24 mouse cellular contexts compared by ENCODE assay signal in genomic region chr19:21433348-21433747, GRCm38 (mm10). TPM values are rescaled to one million over a fixed set of nuclear protein-coding genes. Genes with fewer than 3 reads are reported as not detected.
DNase-seq lines count a peak whose midpoint lies in the region; ATAC-seq lines count a peak whose summit lies in the region.
"Had no signal": no experiment of that assay in that cellular context is flagged by ENCODE, and none has a peak within 500 bp of the region (broad histone marks: within the 10 kb centered on the region; RNA-seq: fewer than 3 reads in every experiment).

No protein-coding gene starts in this region.

- H3K4me2 ChIP-seq in heart, embryonic 11.5 days = no peak overlapping the region
- no peak overlapping the region for H3K4me2 ChIP-seq in intestine, embryonic 16.5 days (ENCODE audit: low read depth, low read length)
- H3K4me2 ChIP-seq: embryonic facial prominence, embryonic 12.5 days; forebrain, embryonic 13.5 days; forebrain, embryonic 15.5 days had no signal

- no peaks in the 10 kb centered on the region for H3K9me3 ChIP-seq in heart, embryonic 11.5 days (replicated peaks; ENCODE audit: control insufficient read depth, low read length)
- no peaks in the 10 kb centered on the region for H3K9me3 ChIP-seq in intestine, embryonic 16.5 days (ENCODE audit: control insufficient read depth, low read length)
- H3K9me3 ChIP-seq: embryonic facial prominence, embryonic 10.5 days; embryonic facial prominence, embryonic 12.5 days; forebrain, embryonic 13.5 days; forebrain, embryonic 15.5 days; G1E had no signal

- no peak overlapping the region for H3K27ac ChIP-seq in heart, embryonic 11.5 days (ENCODE audit: low read depth, low read length)
- no peak overlapping the region for H3K27ac ChIP-seq in intestine, embryonic 16.5 days (ENCODE audit: low read length)
- H3K27ac ChIP-seq: embryonic facial prominence, embryonic 10.5 days; embryonic facial prominence, embryonic 12.5 days; forebrain, embryonic 13.5 days; forebrain, embryonic 15.5 days had no signal

- 78% methylated on average over 4 of the region's 4 CpGs for WGBS in heart, embryonic 11.5 days (ENCODE audit: insufficient replicate concordance)
- 56% methylated on average over 4 of the region's 4 CpGs for WGBS in intestine, embryonic 16.5 days
- 45% methylated on average over 4 of the region's 4 CpGs for WGBS in large intestine, adult 2 months

- H3K9ac ChIP-seq in heart, embryonic 11.5 days (ENCODE audit: low read depth, low read length) = no peak overlapping the region
- no peak overlapping the region for H3K9ac ChIP-seq in intestine, embryonic 16.5 days (ENCODE audit: low read depth, low read length)
- H3K9ac ChIP-seq: embryonic facial prominence, embryonic 12.5 days; forebrain, embryonic 13.5 days; forebrain, embryonic 15.5 days; forebrain, postnatal 0 days had no signal

- no peaks in the 10 kb centered on the region for H3K36me3 ChIP-seq in heart, embryonic 11.5 days (ENCODE audit: control insufficient read depth, insufficient read depth, low read length)
- H3K36me3 ChIP-seq in intestine, embryonic 16.5 days (ENCODE audit: control insufficient read depth, insufficient read depth, low read length) = no peaks in the 10 kb centered on the region
- H3K36me3 ChIP-seq: embryonic facial prominence, embryonic 10.5 days; embryonic facial prominence, embryonic 12.5 days; forebrain, embryonic 15.5 days had no signal

- no peak for ATAC-seq in heart, embryonic 11.5 days (replicated peaks; ENCODE audit: insufficient number of reproducible peaks, low FRiP score, low TSS enrichment)
- ATAC-seq in intestine, embryonic 16.5 days = peak; percentile 84
- ATAC-seq: CD4-positive, CD25-positive, alpha-beta regulatory T cell, adult 4 months; forebrain, embryonic 13.5 days; forebrain, embryonic 15.5 days; forebrain, postnatal 0 days had no signal

- H3K4me1 ChIP-seq in heart, embryonic 11.5 days (ENCODE audit: control insufficient read depth, insufficient read depth, low read length) = no peaks in the 10 kb centered on the region
- no peaks in the 10 kb centered on the region for H3K4me1 ChIP-seq in intestine, embryonic 16.5 days (ENCODE audit: control insufficient read depth, insufficient read depth, low read length)
- H3K4me1 ChIP-seq: embryonic facial prominence, embryonic 10.5 days; embryonic facial prominence, embryonic 12.5 days; forebrain, embryonic 13.5 days; forebrain, embryonic 15.5 days had no signal

- H3K27me3 ChIP-seq in heart, embryonic 11.5 days (ENCODE audit: control insufficient read depth, insufficient read depth, low read length) = no peaks in the 10 kb centered on the region
- H3K27me3 ChIP-seq in intestine, embryonic 16.5 days (replicated peaks; ENCODE audit: control insufficient read depth, insufficient read depth, low read length) = no peaks in the 10 kb centered on the region
- H3K27me3 ChIP-seq: CH12.LX; embryonic facial prominence, embryonic 12.5 days; forebrain, embryonic 13.5 days; forebrain, embryonic 15.5 days had no signal

- H3K4me3 ChIP-seq in heart, embryonic 11.5 days (ENCODE audit: low read depth, low read length) = no peak overlapping the region
- no peak overlapping the region for H3K4me3 ChIP-seq in intestine, embryonic 16.5 days (ENCODE audit: low read length)
- H3K4me3 ChIP-seq: embryonic facial prominence, embryonic 10.5 days; embryonic facial prominence, embryonic 12.5 days; forebrain, embryonic 13.5 days; forebrain, embryonic 15.5 days had no signal

- peak; percentile 69 for DNase-seq in heart, adult 11 months
- DNase-seq in large intestine, adult 2 months (ENCODE audit: low read depth, low spot score) = peak; percentile 11
- DNase-seq in lung, postnatal 36 days = no peak
- DNase-seq in c-Kit-positive CD71-positive TER-119-positive erythroid progenitor cells, embryonic 14.5 days (ENCODE audit: low spot score) = no peak
- DNase-seq: adrenal gland, adult 2 months; adrenal gland, postnatal 10 days; adrenal gland, postnatal 25 days; B cell, adult 2 months; cerebellum, adult 11-12 months; cerebellum, adult 2 months; cerebellum, adult 9-10 months; cerebellum, postnatal 10 days; cerebellum, postnatal 25 days; forebrain, postnatal 0 days had no signal

RNA-seq across cellular contexts. Expression of gene Gda, which starts 39.9 kb away (rescaled TPM):
- not detected in 2 replicates for polyA plus RNA-seq in heart, embryonic 11.5 days (2014; fragmentation: Nextera tagmentation; extraction: Ambion mirVana)
- polyA plus RNA-seq in intestine, embryonic 16.5 days (2015; fragmentation: Nextera tagmentation; extraction: Ambion mirVana) = 17.0 and 20.3 TPM in 2 replicates
- polyA plus RNA-seq in large intestine, adult 2 months (2012; rRNA removed) = 24.8 and 75.7 TPM in 2 replicates
- polyA plus RNA-seq: forebrain, embryonic 11.5 days had no signal

Comparison
In these comparisons a context has a peak if more than half of its experiments do, and no peak if none do; other contexts are left out.
1. DNase-seq: peak in heart, adult 11 months (single experiment) and large intestine, adult 2 months (single experiment); none in lung, postnatal 36 days (single experiment) and c-Kit-positive CD71-positive TER-119-positive erythroid progenitor cells, embryonic 14.5 days (single experiment).
2. RNA of gene Gda, which starts 39.9 kb away (polyA plus RNA-seq): 24.8 to 75.7 TPM in large intestine, adult 2 months and 17.0 to 20.3 TPM in intestine, embryonic 16.5 days; not detected in heart, embryonic 11.5 days; every median in the first group is over 10 times any median in the second.